ENCODE assay signal across 9 mouse cellular contexts in genomic region chr9:48646251-48646650, GRCm38 (mm10). TPM values are rescaled to one million over a fixed set of nuclear protein-coding genes. Genes with fewer than 3 reads are reported as not detected.
DNase-seq lines count a peak whose midpoint lies in the region; ATAC-seq lines count a peak whose summit lies in the region.
"Had no signal": no experiment of that assay in that cellular context is flagged by ENCODE, and none has a peak within 500 bp of the region (broad histone marks: within the 10 kb centered on the region; RNA-seq: fewer than 3 reads in every experiment).

No protein-coding gene starts in this region.

- H3K4me2 ChIP-seq in hindbrain, embryonic 12.5 days (replicated peaks), result no peak overlapping the region
- H3K4me2 ChIP-seq in forebrain, embryonic 13.5 days, result no peak overlapping the region
- H3K4me2 ChIP-seq in hindbrain, embryonic 15.5 days, result no peak overlapping the region

- H3K27me3 ChIP-seq in hindbrain, embryonic 10.5 days (ENCODE audit: insufficient read depth, poor library complexity, severe bottlenecking), result no peaks in the 10 kb centered on the region
- H3K27me3 ChIP-seq in hindbrain, embryonic 12.5 days, result no peaks in the 10 kb centered on the region
- peaks cover 35% of the 10 kb centered on the region for H3K27me3 ChIP-seq in forebrain, embryonic 13.5 days
- H3K27me3 ChIP-seq in hindbrain, embryonic 15.5 days, result peaks cover 3% of the 10 kb centered on the region

- H3K27ac ChIP-seq in hindbrain, embryonic 10.5 days, result peak overlapping the region; percentile 89; the same call in 1 of the 2 replicates
- no peak overlapping the region for H3K27ac ChIP-seq in hindbrain, embryonic 12.5 days
- no peak overlapping the region for H3K27ac ChIP-seq in forebrain, embryonic 13.5 days
- no peak overlapping the region for H3K27ac ChIP-seq in hindbrain, embryonic 15.5 days (replicated peaks)

- H3K4me3 ChIP-seq in hindbrain, embryonic 10.5 days, result no peak overlapping the region
- H3K4me3 ChIP-seq in hindbrain, embryonic 12.5 days, result no peak overlapping the region
- H3K4me3 ChIP-seq in forebrain, embryonic 13.5 days, result no peak overlapping the region
- no peak overlapping the region for H3K4me3 ChIP-seq in hindbrain, embryonic 15.5 days
- H3K4me3 ChIP-seq: megakaryocyte, embryonic 14.5 days had no signal

- WGBS in hindbrain, embryonic 10.5 days, result 24% methylated on average over 4 of the region's 4 CpGs
- 22% methylated on average over 4 of the region's 4 CpGs for WGBS in hindbrain, embryonic 12.5 days
- WGBS in forebrain, embryonic 13.5 days, result 22% methylated on average over 4 of the region's 4 CpGs
- 22% methylated on average over 4 of the region's 4 CpGs for WGBS in hindbrain, embryonic 15.5 days

- ATAC-seq in hindbrain, embryonic 12.5 days (ENCODE audit: low FRiP score), result no peak
- peak; percentile 70 for ATAC-seq in forebrain, embryonic 13.5 days
- peak; percentile 67; the same call in 1 of the 2 replicates for ATAC-seq in hindbrain, embryonic 15.5 days (ENCODE audit: low FRiP score, low read depth)
- peak; percentile 54; the same call in 1 of the 2 replicates for ATAC-seq in megakaryocyte-erythroid progenitor cell, adult 5-6 weeks (replicated peaks; ENCODE audit: low FRiP score, low TSS enrichment, poor library complexity, severe bottlenecking)

- DNase-seq in hindbrain, embryonic 10.5 days (ENCODE audit: low spot score), result peak; percentile 79
- DNase-seq in c-Kit-positive CD71-positive TER-119-positive erythroid progenitor cells, embryonic 14.5 days (ENCODE audit: low spot score), result peak; percentile 67
- DNase-seq in layer of hippocampus, postnatal 36 days, result peak; percentile 71 to 77
- DNase-seq in right cerebral cortex, postnatal 25 days, result peak; percentile 64

- H3K9me3 ChIP-seq in hindbrain, embryonic 10.5 days, result peaks cover 11% of the 10 kb centered on the region
- H3K9me3 ChIP-seq in hindbrain, embryonic 12.5 days (replicated peaks), result peaks cover 6% of the 10 kb centered on the region; the same call in 1 of the 2 replicates
- peaks cover 8% of the 10 kb centered on the region; the same call in 1 of the 2 replicates for H3K9me3 ChIP-seq in forebrain, embryonic 13.5 days (replicated peaks)
- H3K9me3 ChIP-seq in hindbrain, embryonic 15.5 days, result no peaks in the 10 kb centered on the region

- H3K9ac ChIP-seq in hindbrain, embryonic 12.5 days, result no peak overlapping the region
- H3K9ac ChIP-seq in forebrain, embryonic 13.5 days, result no peak overlapping the region
- H3K9ac ChIP-seq in hindbrain, embryonic 15.5 days, result no peak overlapping the region

- no peaks in the 10 kb centered on the region for H3K36me3 ChIP-seq in hindbrain, embryonic 10.5 days
- no peaks in the 10 kb centered on the region for H3K36me3 ChIP-seq in hindbrain, embryonic 12.5 days
- H3K36me3 ChIP-seq in forebrain, embryonic 13.5 days (ENCODE audit: poor library complexity, severe bottlenecking), result no peaks in the 10 kb centered on the region
- no peaks in the 10 kb centered on the region for H3K36me3 ChIP-seq in hindbrain, embryonic 15.5 days

- H3K4me1 ChIP-seq in hindbrain, embryonic 10.5 days (replicated peaks), result peaks cover 57% of the 10 kb centered on the region
- peaks cover 37% of the 10 kb centered on the region for H3K4me1 ChIP-seq in hindbrain, embryonic 12.5 days
- peaks cover 33% of the 10 kb centered on the region for H3K4me1 ChIP-seq in forebrain, embryonic 13.5 days
- H3K4me1 ChIP-seq in hindbrain, embryonic 15.5 days (replicated peaks), result peaks cover 30% of the 10 kb centered on the region

RNA-seq across cellular contexts. Expression of gene Nnmt, which starts 41.3 kb away (rescaled TPM):
- polyA plus RNA-seq in hindbrain, embryonic 10.5 days (2016; fragmentation: Nextera tagmentation; extraction: Ambion mirVana), result 0.46 and 0.97 TPM in 2 replicates
- 0.98 and 1.2 TPM in 2 replicates for polyA plus RNA-seq in hindbrain, embryonic 12.5 days (2016; fragmentation: Nextera tagmentation; extraction: Ambion mirVana)
- polyA plus RNA-seq in forebrain, embryonic 13.5 days (2015; fragmentation: Nextera tagmentation; extraction: Ambion mirVana), result 0.40 TPM in 1 of 2 replicates, not detected in the other
- 1.5 and 1.6 TPM in 2 replicates for polyA plus RNA-seq in hindbrain, embryonic 15.5 days (2015; fragmentation: Nextera tagmentation; extraction: Ambion mirVana)
- 1 to 10 TPM in 1 of 2 experiments, under 1 TPM in 1; 0.86 to 2.5 TPM for total RNA-seq in layer of hippocampus, postnatal 36 days (2021)
- not detected in 2 replicates for total RNA-seq in megakaryocyte-erythroid progenitor cell, adult 5-6 weeks (2014; fragmentation: Nextera tagmentation)
- not detected in 2 replicates for total RNA-seq in megakaryocyte-erythroid progenitor cell, adult 5-6 weeks (2017)
